Mouse (Mus musculus): Measurements from ENCODE around the gene Olfr681.
"Not testable (repeated sequence)": the region's sequence is repeated elsewhere in the genome, so short reads cannot be mapped to it uniquely, and the experiment has no call there.

The Olfr681 gene

DNA sequence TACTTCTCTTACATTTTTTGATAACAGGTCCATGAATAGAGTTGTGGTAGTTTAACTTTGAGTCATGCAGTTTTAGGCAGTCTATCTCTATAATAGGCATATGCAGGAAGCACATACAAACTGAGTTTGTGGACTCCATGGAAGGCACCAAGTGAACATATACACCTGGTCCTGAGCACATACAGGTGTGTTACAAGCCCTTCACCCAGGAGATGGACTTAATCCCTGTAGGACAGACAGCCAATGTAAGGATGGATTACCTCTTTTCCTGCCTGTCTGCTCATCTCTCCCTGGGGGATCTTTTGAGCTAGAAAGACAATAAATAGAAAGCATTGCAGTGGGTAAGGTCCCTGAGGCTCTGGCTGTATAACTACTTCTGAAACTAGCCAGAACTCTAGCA lies at the start of gene Olfr681:
Gene Olfr681, plus strand, starts transcription at position 301 of the 400 bp plus-strand sequence.
- in situ Hi-C loops (cut with MboI, MseI), result no loop called here

DNA sequence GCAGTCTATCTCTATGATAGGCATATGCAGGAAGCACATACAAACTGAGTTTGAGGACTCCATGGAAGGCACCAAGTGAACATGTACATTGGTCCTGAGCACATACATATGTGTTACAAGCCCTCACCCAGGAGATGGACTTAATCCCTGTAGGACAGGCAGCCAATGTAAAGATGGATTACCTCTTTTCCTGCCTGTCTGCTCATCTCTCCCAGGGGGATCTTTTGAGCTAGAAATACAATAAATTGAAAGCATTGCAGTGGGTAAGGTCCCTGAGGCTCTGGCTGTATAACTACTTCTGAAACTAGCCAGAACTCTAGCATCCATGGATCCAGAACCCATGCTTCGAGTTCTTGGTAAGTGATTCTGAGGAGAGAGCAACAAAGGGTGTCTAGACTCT lies 35.7 kb upstream of the Olfr681 start, which contains the start of gene Olfr679:
Gene Olfr679, plus strand, starts transcription at position 301 of the 400 bp plus-strand sequence.
- in situ Hi-C loops (cut with MboI, MseI), result no loop called here

DNA sequence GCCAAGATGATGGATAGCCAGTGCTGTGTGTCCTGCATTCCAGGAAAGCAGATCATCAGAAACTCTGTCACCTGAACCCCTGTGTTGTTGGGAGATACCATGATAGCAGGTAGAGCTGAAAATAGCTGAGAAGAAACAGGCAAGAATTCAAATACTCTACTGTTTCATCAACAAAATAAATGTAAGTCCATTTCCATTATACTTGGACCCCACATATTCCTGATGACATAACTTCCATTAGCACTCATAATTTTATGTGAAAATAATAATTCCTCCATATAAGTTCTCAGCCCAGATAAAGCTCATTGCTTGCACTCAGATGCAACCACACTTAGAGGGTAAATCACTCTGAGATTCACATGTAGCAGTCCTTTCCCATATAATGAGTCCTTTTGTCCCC lies 23.9 kb upstream of the Olfr681 start, which contains the start of gene Olfr680-ps1:
Gene Olfr680-ps1, minus strand, starts transcription at position 101 of the 400 bp plus-strand sequence.
- in situ Hi-C loops (cut with MboI, MseI), result not testable (repeated sequence)

DNA sequence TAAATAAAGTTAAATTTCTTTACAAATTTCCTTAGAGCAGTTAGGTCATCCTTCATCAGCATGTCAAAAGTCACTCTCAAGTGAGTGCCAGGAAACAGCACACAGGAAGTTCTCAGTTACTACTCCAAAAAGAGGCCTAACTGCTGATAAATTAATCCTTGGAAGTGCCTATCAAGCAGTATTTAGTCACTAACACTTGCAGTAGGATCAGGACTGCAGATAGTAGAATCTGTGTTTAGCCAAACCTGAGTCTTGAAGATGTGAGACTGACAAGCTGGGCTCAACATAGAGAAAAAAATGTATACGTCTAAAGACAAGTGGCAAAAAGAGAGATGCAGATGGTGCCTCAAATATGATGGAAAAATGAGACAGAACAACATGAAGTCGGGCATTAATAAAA lies 24.6 kb downstream of the Olfr681 start:
- in situ Hi-C loops (cut with MboI, MseI), result no loop called here

DNA sequence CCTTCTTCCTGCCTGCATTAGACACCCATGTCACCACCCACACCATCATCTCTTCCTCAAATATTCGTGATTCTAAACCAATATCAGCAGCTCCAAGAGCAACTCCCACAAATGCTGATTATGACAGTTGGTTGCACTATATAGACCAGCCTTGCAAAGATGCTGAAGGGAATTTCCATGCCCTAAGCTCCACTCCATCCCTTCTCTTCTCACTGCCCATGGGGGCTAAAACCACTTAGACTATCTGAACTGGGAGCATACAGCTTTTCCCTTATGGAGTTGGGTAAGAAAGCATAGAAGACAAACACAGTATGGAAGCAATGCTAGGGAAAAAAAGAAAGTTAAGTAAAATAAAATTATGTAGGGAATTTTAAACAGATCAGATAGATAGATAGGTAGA lies 30.3 kb downstream of the Olfr681 start, which contains the start of gene Olfr683:
Gene Olfr683, minus strand, starts transcription at position 101 of the 400 bp plus-strand sequence.
- in situ Hi-C loops (cut with MboI, MseI), result no loop called here

DNA sequence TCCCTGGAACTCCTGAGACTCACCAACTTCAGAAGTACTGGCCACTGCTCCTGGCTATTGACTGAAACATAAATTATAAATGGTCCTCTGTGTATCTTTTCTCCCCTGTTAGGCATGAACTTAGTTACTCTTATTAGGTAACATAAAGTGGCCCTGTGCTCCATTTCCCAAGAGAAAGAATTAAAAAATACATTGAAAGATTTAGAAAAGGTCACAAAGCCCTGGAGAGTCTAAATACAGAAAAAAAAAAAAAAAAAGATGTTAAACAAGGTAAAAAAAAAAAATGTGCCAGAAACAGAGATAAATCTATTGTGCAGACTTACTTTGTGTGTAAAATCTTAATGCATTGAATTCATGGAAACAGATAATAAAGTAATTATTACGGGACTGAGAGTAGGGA lies 46.9 kb downstream of the Olfr681 start, which contains the start of gene Olfr684:
Gene Olfr684, minus strand, starts transcription at position 101 of the 400 bp plus-strand sequence.
- in situ Hi-C loops (cut with MboI, MseI), result no loop called here

DNA sequence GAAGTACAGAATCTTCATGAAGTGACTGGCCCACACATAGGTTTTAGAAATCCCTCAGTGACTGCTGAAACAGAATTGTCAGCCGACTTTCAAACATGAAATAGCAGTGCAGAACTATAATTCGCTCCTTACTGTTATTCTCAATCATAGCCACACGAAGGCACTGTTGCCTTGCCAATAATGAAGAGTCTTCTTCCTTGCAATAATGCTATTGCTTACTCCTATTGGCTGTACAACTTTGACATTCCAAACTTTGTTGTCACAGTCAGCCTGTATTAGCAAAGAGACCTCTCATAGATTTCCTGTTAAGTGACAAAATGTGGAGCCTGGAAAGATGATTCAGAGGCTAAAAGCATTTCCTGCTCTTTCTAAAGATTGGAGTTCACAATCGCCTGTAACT lies 54.1 kb downstream of the Olfr681 start:
- in situ Hi-C loops (cut with MboI, MseI), result no loop called here
